Mouse (Mus musculus) heart, embryonic 11.5 days (tissue): ENCODE data around the gene Pcgf6. TPM values are rescaled to one million over a fixed set of nuclear protein-coding genes. Genes with fewer than 3 reads are reported as not detected.

ENCODE experiments used
- ATAC-seq: fragments of 200-750 bp; cut with Nextera tagmentation; replicated peaks from 2 replicates; pipeline ENCODE4 v1.8.0; 2017; ENCODE audit warnings: moderate library complexity; ENCODE audit not compliant: insufficient number of reproducible peaks, low FRiP score, low TSS enrichment
- H3K27ac ChIP-seq: fragments of 300-500 bp; sonication (generic); 2 replicates; pipeline ENCODE4 v1.5.1; 2014; ENCODE audit warnings: mild to moderate bottlenecking, low read depth, low read length
- H3K27me3 ChIP-seq: fragments of 300-500 bp; sonication (generic); 2 replicates; pipeline ENCODE4 v1.6.1; 2014; ENCODE audit warnings: mild to moderate bottlenecking, low read length, mixed read lengths; ENCODE audit not compliant: control insufficient read depth, insufficient read depth
- H3K36me3 ChIP-seq: fragments of 300-500 bp; sonication (generic); 2 replicates; pipeline ENCODE4 v1.6.1; 2014; ENCODE audit warnings: mild to moderate bottlenecking, low read length, moderate library complexity, mixed read lengths; ENCODE audit not compliant: control insufficient read depth, insufficient read depth
- H3K4me1 ChIP-seq: fragments of 300-500 bp; sonication (generic); 2 replicates; pipeline ENCODE4 v1.6.1; 2014; ENCODE audit warnings: low read length; ENCODE audit not compliant: control insufficient read depth, insufficient read depth
- H3K4me2 ChIP-seq: fragments of 300-500 bp; sonication (generic); 2 replicates; pipeline ENCODE4 v1.6.1; 2014; ENCODE audit warnings: mild to moderate bottlenecking, moderate library complexity
- H3K4me3 ChIP-seq: fragments of 300-500 bp; sonication (generic); 2 replicates; pipeline ENCODE4 v1.5.1; 2014; ENCODE audit warnings: low read depth, low read length
- H3K9ac ChIP-seq: fragments of 300-500 bp; sonication (generic); 2 replicates; pipeline ENCODE4 v1.6.1; 2014; ENCODE audit warnings: mild to moderate bottlenecking, low read depth, low read length, moderate library complexity
- H3K9me3 ChIP-seq: fragments of 300-500 bp; sonication (generic); replicated peaks from 2 replicates; pipeline ENCODE4 v1.6.1; 2016; ENCODE audit warnings: low read length; ENCODE audit not compliant: control insufficient read depth
- WGBS: fragments of 180-500 bp; shearing (Covaris S2); extraction: QIAGEN DNeasy Blood & Tissue Kit; methylation state at CpG from one replicate; pipeline ENCODE4 v1.1.7; 2014; ENCODE audit not compliant: insufficient replicate concordance; 5-methylcytosine and 5-hydroxymethylcytosine counted together
- polyA plus RNA-seq: library from polyadenylated mRNA; unstranded; fragments of >200 nt; fragmentation: Nextera tagmentation; extraction: Ambion mirVana; gene quantifications from 2 replicates; pipeline ENCODE4 v1.2.1, GENCODE M21; 2014

Pcgf6 gene
- polyA plus RNA-seq, 1 experiment from 2014 or later: 14.9 TPM

DNA sequence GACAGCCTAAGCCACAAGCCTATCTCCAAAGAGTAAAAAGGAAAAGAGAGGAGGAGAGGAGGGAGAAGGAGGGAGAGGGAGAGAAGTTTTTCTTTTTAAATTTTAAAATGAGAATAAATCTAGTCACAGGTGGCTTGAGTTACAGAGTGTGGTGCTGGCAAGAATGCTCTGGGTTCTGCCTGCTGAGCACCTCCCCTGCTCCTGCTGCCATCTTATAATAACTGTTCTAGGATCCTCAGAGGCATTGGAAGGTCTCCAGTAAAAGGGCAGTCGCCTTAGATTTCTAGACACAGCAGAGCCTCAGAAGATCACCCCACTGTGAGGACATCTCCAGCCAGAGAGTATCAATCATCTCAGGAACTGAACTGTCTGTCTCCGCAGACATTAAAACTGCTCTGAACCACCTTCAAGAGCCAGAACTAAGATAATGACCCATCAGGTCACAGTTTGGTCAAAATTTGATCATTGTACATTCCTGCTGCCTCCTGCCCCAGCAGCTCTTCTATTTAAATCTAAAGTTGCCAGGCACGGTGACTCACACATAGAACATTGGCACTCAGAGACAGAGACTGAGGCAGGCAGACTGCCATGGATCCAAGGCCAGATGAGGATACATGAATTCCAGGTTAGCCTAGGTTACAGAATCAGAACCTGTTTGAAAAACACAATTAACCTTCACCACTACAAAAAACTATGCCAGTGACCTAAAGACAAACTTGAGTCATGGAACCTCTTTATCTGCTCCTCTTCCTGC is 9.8 kb downstream of the Pcgf6 start:
- H3K36me3 ChIP-seq: peaks cover 4% of the 10 kb centered on the region
- 90% methylated on average over 3 of the region's 3 CpGs for WGBS
- H3K9me3 ChIP-seq: no peaks in the 10 kb centered on the region
- no peak overlapping the region for H3K4me3 ChIP-seq
- no peak overlapping the region for H3K27ac ChIP-seq
- no peaks in the 10 kb centered on the region for H3K4me1 ChIP-seq
- H3K4me2 ChIP-seq: no peak overlapping the region
- no peak for ATAC-seq
- H3K9ac ChIP-seq: no peak overlapping the region
- H3K27me3 ChIP-seq: no peaks in the 10 kb centered on the region

- ATAC-seq: no peak
- no peaks in the 10 kb centered on the region for H3K4me1 ChIP-seq
- no peaks in the 10 kb centered on the region for H3K9me3 ChIP-seq
- H3K36me3 ChIP-seq: peaks cover 12% of the 10 kb centered on the region
- H3K27ac ChIP-seq: no peak overlapping the region
- no peak overlapping the region for H3K4me3 ChIP-seq
- H3K4me2 ChIP-seq: no peak overlapping the region
- 85% methylated on average over 3 of the region's 3 CpGs for WGBS
- no peaks in the 10 kb centered on the region for H3K27me3 ChIP-seq
- H3K9ac ChIP-seq: no peak overlapping the region
These were observed 14.1 kb downstream of the Pcgf6 start for GRCm38 (mm10) chr19:47036596-47036995.

DNA sequence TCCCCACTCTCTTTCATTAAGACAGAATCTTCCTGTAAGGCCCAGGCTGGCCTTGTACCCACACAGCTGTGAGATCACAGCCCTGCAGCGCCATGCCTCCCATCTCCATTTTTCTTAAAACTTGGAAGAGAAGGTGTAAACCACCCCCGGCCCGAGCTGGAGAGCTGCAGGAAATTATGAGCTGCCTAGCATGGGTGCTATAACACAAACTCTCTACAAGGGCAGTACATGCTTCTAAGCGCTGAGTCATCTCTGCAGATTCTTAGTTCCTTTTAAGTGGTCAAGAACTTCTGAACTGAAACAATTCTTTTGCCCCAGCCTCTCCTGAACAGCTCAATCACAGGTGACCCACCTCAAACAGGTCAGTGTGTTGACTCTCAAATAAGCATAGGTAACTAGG is 15.8 kb downstream of the Pcgf6 start:
- H3K27me3 ChIP-seq: no peaks in the 10 kb centered on the region
- H3K4me1 ChIP-seq: no peaks in the 10 kb centered on the region
- H3K4me3 ChIP-seq: no peak overlapping the region
- WGBS: 88% methylated on average over 4 of the region's 4 CpGs
- H3K27ac ChIP-seq: no peak overlapping the region
- no peak overlapping the region for H3K4me2 ChIP-seq
- H3K9me3 ChIP-seq: no peaks in the 10 kb centered on the region
- H3K36me3 ChIP-seq: peaks cover 7% of the 10 kb centered on the region
- H3K9ac ChIP-seq: no peak overlapping the region
- ATAC-seq: no peak

DNA sequence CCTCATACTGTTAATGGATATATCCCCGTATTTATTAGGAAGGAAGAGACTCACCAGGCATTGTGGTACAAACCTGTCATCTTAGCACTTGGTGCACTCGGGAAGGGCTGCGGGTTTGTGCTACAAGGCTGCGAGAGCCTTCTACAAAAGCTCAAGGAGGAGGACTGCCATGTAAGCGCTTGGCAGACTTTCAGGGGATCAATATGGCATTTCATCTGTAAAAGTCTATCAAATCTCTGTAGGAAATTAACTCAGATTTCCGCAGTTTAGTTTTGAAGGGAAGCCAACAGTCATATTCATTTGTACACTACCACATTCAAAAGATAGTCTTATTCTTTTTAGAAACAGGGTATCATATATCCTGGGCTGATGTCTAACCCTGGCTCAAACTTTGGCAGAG is 18.9 kb downstream of the Pcgf6 start:
- no peaks in the 10 kb centered on the region for H3K27me3 ChIP-seq

GRCm38 (mm10) chr19:47029796-47030195 is 20.9 kb downstream of the Pcgf6 start:
- Histone ChIP-seq H3K9me3 (no peaks in the 10 kb centered on the region), H3K27ac (no peak overlapping the region), H3K9ac (no peak overlapping the region), H3K4me2 (no peak overlapping the region), H3K27me3 (no peaks in the 10 kb centered on the region), H3K4me3 (no peak overlapping the region), H3K36me3 (peaks cover 7% of the 10 kb centered on the region), H3K4me1 (no peaks in the 10 kb centered on the region)
- ATAC-seq: no peak
- 82% methylated on average over 9 of the region's 9 CpGs for WGBS

More for the DNA sequence above, 18.9 kb downstream of the Pcgf6 start:
- no peaks in the 10 kb centered on the region for H3K4me1 ChIP-seq
- ATAC-seq: no peak
- H3K27ac ChIP-seq: no peak overlapping the region
- H3K9me3 ChIP-seq: no peaks in the 10 kb centered on the region
- H3K36me3 ChIP-seq: peaks cover 7% of the 10 kb centered on the region
- H3K4me3 ChIP-seq: no peak overlapping the region
- H3K4me2 ChIP-seq: no peak overlapping the region
- H3K9ac ChIP-seq: no peak overlapping the region
- 88% methylated on average over 6 of the region's 6 CpGs for WGBS

GRCm38 (mm10) chr19:47026513-47026912 is 24.2 kb downstream of the Pcgf6 start:
- H3K27me3 ChIP-seq: no peaks in the 10 kb centered on the region
- H3K9me3 ChIP-seq: no peaks in the 10 kb centered on the region
- WGBS: 87% methylated on average over 4 of the region's 4 CpGs
- H3K27ac ChIP-seq: no peak overlapping the region
- no peaks in the 10 kb centered on the region for H3K4me1 ChIP-seq
- H3K36me3 ChIP-seq: no peaks in the 10 kb centered on the region
- H3K4me2 ChIP-seq: no peak overlapping the region
- no peak overlapping the region for H3K4me3 ChIP-seq
- no peak overlapping the region for H3K9ac ChIP-seq
- no peak for ATAC-seq

GRCm38 (mm10) chr19:47024954-47025353 is 25.8 kb downstream of the Pcgf6 start:
- H3K4me3 ChIP-seq: no peak overlapping the region
- no peak overlapping the region for H3K4me2 ChIP-seq
- no peak overlapping the region for H3K27ac ChIP-seq
- no peak for ATAC-seq
- no peak overlapping the region for H3K9ac ChIP-seq
- no peaks in the 10 kb centered on the region for H3K9me3 ChIP-seq
- no peaks in the 10 kb centered on the region for H3K4me1 ChIP-seq
- H3K36me3 ChIP-seq: no peaks in the 10 kb centered on the region
- H3K27me3 ChIP-seq: no peaks in the 10 kb centered on the region
- WGBS: 63% methylated on average over 10 of the region's 10 CpGs

DNA sequence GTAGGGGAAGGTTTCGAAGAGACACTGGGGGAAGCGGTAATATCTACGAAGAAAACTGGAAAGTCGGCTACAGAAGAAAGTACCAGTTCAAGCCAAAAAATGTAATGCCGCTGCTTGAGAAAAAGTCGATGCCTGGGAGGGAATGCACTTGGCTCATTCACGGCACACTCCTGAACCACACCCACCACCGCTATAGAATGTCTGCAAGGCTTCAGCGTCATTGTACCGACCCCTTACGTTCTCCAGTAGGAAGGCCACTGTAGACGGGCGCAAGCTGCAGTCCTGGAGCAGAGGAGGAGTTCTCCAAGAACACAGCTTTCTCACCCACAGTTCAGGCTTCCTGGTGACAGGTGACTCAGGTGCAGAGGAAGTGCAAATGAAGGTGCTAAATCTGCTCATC is 27.2 kb downstream of the Pcgf6 start:
- no peak overlapping the region for H3K4me3 ChIP-seq
- H3K9me3 ChIP-seq: no peaks in the 10 kb centered on the region
- H3K27me3 ChIP-seq: no peaks in the 10 kb centered on the region; the same call in 1 of the 2 replicates
- no peak overlapping the region for H3K9ac ChIP-seq
- H3K36me3 ChIP-seq: no peaks in the 10 kb centered on the region
- no peak overlapping the region for H3K27ac ChIP-seq
- no peak for ATAC-seq
- H3K4me1 ChIP-seq: no peaks in the 10 kb centered on the region
- 80% methylated on average over 13 of the region's 13 CpGs for WGBS
- no peak overlapping the region for H3K4me2 ChIP-seq

DNA sequence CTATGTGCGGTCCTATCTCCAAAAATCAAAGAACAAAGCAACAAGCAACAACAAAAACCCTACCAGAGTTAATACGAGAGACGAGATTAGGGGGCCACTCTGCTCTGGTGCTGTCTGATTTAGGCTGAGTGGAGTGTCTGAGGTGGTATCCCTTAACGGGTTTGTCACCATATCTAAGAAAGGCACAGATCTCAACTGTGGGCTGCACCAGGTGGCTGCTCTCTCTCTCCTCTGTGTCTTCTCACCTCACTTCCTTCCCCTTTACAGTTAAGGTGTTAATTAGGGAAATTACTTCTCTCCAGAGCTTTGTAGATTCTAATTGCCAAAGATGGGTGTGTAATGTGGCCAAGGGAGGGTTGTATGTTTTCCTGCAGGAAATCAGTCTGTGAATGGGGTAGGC is 28.0 kb downstream of the Pcgf6 start:
- Histone ChIP-seq H3K9me3 (no peaks in the 10 kb centered on the region), H3K4me3 (no peak overlapping the region), H3K4me2 (no peak overlapping the region), H3K27ac (no peak overlapping the region), H3K9ac (no peak overlapping the region), H3K27me3 (peaks cover 8% of the 10 kb centered on the region; the same call in 1 of the 2 replicates), H3K36me3 (no peaks in the 10 kb centered on the region), H3K4me1 (no peaks in the 10 kb centered on the region)
- WGBS: 67% methylated on average over 4 of the region's 4 CpGs
- no peak for ATAC-seq
